Mouse (Mus musculus) forebrain, embryonic 11.5 days (tissue): Measurements from ENCODE around the gene Gpbp1. TPM values are rescaled to one million over a fixed set of nuclear protein-coding genes. Genes with fewer than 3 reads are reported as not detected.

Experiments
- ATAC-seq: fragments of 200-750 bp; cut with Nextera tagmentation; replicated peaks from 2 replicates; pipeline ENCODE4 v1.8.0; 2017; ENCODE audit warnings: moderate TSS enrichment; ENCODE audit not compliant: low FRiP score
- DNase-seq: peaks from one replicate; pipeline ENCODE4 v3.0.0-alpha.2; 2017; ENCODE audit warnings: low spot score
- H3K27ac ChIP-seq: fragments of 300-500 bp; sonication (generic); 2 replicates; pipeline ENCODE4 v1.5.1; 2014; ENCODE audit warnings: low read depth, low read length
- H3K27me3 ChIP-seq: fragments of 300-500 bp; sonication (generic); 2 replicates; pipeline ENCODE4 v1.6.1; 2014; ENCODE audit warnings: mild to moderate bottlenecking, low read length, mixed read lengths; ENCODE audit not compliant: control insufficient read depth, insufficient read depth
- H3K36me3 ChIP-seq: fragments of 300-500 bp; sonication (generic); 2 replicates; pipeline ENCODE4 v1.6.1; 2014; ENCODE audit warnings: mild to moderate bottlenecking, low read length, moderate library complexity, mixed read lengths; ENCODE audit not compliant: control insufficient read depth, insufficient read depth
- H3K4me1 ChIP-seq: fragments of 300-500 bp; sonication (generic); replicated peaks from 2 replicates; pipeline ENCODE4 v1.6.1; 2014; ENCODE audit warnings: low read length, mixed read lengths; ENCODE audit not compliant: control insufficient read depth, insufficient read depth
- H3K4me2 ChIP-seq: fragments of 300-500 bp; sonication (generic); 2 replicates; pipeline ENCODE4 v1.6.1; 2014; ENCODE audit warnings: low read depth, mild to moderate bottlenecking, low read length, moderate library complexity, mixed read lengths; ENCODE audit not compliant: severe bottlenecking
- H3K4me3 ChIP-seq: fragments of 300-500 bp; sonication (generic); 2 replicates; pipeline ENCODE4 v1.5.1; 2014; ENCODE audit warnings: low read depth, low read length
- H3K9ac ChIP-seq: fragments of 300-500 bp; sonication (generic); 2 replicates; pipeline ENCODE4 v1.6.1; 2014; ENCODE audit warnings: low read length
- H3K9me3 ChIP-seq: fragments of 300-500 bp; sonication (generic); 2 replicates; pipeline ENCODE4 v1.6.1; 2016; ENCODE audit warnings: low read length, mixed read lengths; ENCODE audit not compliant: control insufficient read depth
- WGBS: fragments of 180-500 bp; shearing (Covaris S2); extraction: QIAGEN DNeasy Blood & Tissue Kit; methylation state at CpG from one replicate; pipeline ENCODE4 v1.1.7; 2014; 5-methylcytosine and 5-hydroxymethylcytosine counted together
- polyA plus RNA-seq: library from polyadenylated mRNA; unstranded; fragments of >200 nt; fragmentation: Nextera tagmentation; extraction: Ambion mirVana; gene quantifications from 2 replicates; pipeline ENCODE4 v1.2.1, GENCODE M21; 2014

Gpbp1 gene
- polyA plus RNA-seq, 1 experiment from 2014 or later = 132 TPM

- no peak for ATAC-seq
- H3K36me3 ChIP-seq = no peaks in the 10 kb centered on the region
- H3K4me3 ChIP-seq = no peak overlapping the region
- 81% methylated on average over 4 of the region's 4 CpGs for WGBS
- H3K4me1 ChIP-seq = no peaks in the 10 kb centered on the region
- no peaks in the 10 kb centered on the region for H3K27me3 ChIP-seq
- no peak overlapping the region for H3K9ac ChIP-seq
- no peak for DNase-seq
- no peak overlapping the region for H3K27ac ChIP-seq
- H3K4me2 ChIP-seq = no peak overlapping the region
- H3K9me3 ChIP-seq = no peaks in the 10 kb centered on the region
Measured at GRCm38 (mm10) chr13:111394904-111395303, 95.0 kb downstream of the Gpbp1 start.

- no peak overlapping the region for H3K4me2 ChIP-seq
- no peak for DNase-seq
- H3K36me3 ChIP-seq = no peaks in the 10 kb centered on the region
- no peak overlapping the region for H3K9ac ChIP-seq
- no peaks in the 10 kb centered on the region for H3K4me1 ChIP-seq
- ATAC-seq = no peak
- no peak overlapping the region for H3K27ac ChIP-seq
- no peaks in the 10 kb centered on the region for H3K9me3 ChIP-seq
- H3K4me3 ChIP-seq = no peak overlapping the region
- 90% methylated on average over 8 of the region's 8 CpGs for WGBS
- H3K27me3 ChIP-seq = no peaks in the 10 kb centered on the region
Measured at GRCm38 (mm10) chr13:111394341-111394740, 95.6 kb downstream of the Gpbp1 start.

DNA sequence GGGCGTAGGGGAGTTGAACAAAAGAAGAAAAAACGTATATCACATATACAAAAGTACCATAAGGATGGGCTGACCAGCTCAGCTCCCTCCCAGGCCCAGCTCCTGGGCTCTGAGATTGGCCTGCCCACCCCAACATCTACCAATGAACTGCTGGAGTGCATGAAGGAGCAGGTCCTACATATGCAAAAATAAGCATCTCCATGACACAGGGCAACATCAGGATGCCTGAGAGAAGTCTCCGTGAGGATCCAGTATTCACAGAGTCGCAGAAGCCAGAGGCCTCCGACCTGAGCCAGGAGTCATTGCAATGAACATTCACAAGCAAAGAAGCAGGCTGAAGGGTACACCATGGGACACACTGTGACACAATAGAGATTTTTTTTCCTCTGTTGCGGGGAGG is 96.5 kb downstream of the Gpbp1 start:
- no peak for ATAC-seq
- no peaks in the 10 kb centered on the region for H3K27me3 ChIP-seq
- DNase-seq = no peak

DNA sequence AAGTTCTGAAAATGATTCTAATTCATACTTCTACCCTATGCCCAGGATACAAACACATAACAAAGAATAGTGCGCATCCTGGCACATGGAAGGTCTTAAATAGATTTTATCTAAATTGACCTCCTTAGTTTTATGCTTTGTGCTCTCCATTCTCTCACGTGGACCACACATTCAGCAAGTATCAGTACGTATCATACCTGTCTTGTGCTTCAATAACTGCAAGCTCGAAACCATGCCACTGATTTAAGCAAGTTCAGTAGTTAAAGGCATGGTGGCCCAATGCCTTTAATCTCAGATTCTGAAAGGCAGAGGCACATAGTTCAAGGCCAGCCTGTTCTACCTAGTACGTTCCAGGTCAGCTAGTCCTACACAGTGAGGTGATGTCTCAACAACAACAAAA is 98.5 kb downstream of the Gpbp1 start:
- H3K9me3 ChIP-seq = no peaks in the 10 kb centered on the region
- H3K4me1 ChIP-seq = no peaks in the 10 kb centered on the region
- H3K4me2 ChIP-seq = no peak overlapping the region
- DNase-seq (no peak), ATAC-seq (no peak)
- WGBS = 87% methylated on average over 5 of the region's 5 CpGs
- H3K27me3 ChIP-seq = no peaks in the 10 kb centered on the region
- no peak overlapping the region for H3K27ac ChIP-seq
- no peak overlapping the region for H3K9ac ChIP-seq
- H3K36me3 ChIP-seq = no peaks in the 10 kb centered on the region
- no peak overlapping the region for H3K4me3 ChIP-seq

More for the DNA sequence above, 96.5 kb downstream of the Gpbp1 start:
- Histone ChIP-seq H3K27ac (no peak overlapping the region), H3K4me3 (no peak overlapping the region), H3K4me2 (no peak overlapping the region), H3K36me3 (no peaks in the 10 kb centered on the region), H3K4me1 (no peaks in the 10 kb centered on the region), H3K9ac (no peak overlapping the region), H3K9me3 (no peaks in the 10 kb centered on the region)
- 66% methylated on average over 6 of the region's 6 CpGs for WGBS

DNA sequence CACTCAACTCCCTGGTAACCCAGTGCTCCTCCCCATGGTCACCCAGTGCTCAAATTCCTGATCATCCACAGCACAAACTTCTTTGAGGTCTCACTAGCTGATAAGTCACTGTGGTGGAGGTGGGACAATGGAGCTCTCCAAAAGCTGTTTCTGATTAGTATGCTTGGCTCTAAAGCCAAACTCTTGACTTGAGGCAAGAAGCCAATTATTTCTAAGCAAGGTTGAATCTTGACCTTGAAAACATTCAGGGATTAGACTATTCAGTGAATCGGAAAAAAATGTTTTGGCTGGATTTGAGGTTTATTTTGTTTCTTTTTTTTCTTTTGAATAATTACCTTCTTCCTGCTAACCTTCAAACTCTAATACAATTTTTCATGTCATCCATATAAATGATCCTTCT is 98.9 kb downstream of the Gpbp1 start:
- Histone ChIP-seq H3K4me1 (no peaks in the 10 kb centered on the region), H3K4me3 (no peak overlapping the region), H3K9ac (no peak overlapping the region), H3K4me2 (no peak overlapping the region), H3K36me3 (no peaks in the 10 kb centered on the region), H3K9me3 (no peaks in the 10 kb centered on the region), H3K27me3 (no peaks in the 10 kb centered on the region), H3K27ac (no peak overlapping the region)
- no peak for ATAC-seq
- WGBS = 86% methylated on average over 1 of the region's 1 CpGs
- no peak for DNase-seq

GRCm38 (mm10) chr13:111384011-111384985 is 105.6 kb downstream of the Gpbp1 start:
- no peak for DNase-seq
- 91% methylated on average over 12 of the region's 12 CpGs for WGBS
- no peak overlapping the region for H3K9ac ChIP-seq
- no peaks in the 10 kb centered on the region for H3K27me3 ChIP-seq
- H3K4me2 ChIP-seq = no peak overlapping the region
- no peak overlapping the region for H3K27ac ChIP-seq
- H3K36me3 ChIP-seq = no peaks in the 10 kb centered on the region
- no peak for ATAC-seq
- no peaks in the 10 kb centered on the region for H3K4me1 ChIP-seq
- H3K4me3 ChIP-seq = no peak overlapping the region
- no peaks in the 10 kb centered on the region for H3K9me3 ChIP-seq

Other genes starting within 250 kb of the Gpbp1 start
- not detected in 2 replicates for gene Actbl2, start 235.1 kb downstream of the Gpbp1 start, polyA plus RNA-seq
- gene Gm49496, start 59.8 kb upstream of the Gpbp1 start, polyA plus RNA-seq = not detected in 2 replicates
- gene Gm10198, start 102.7 kb upstream of the Gpbp1 start, polyA plus RNA-seq = not detected in 2 replicates
- gene Mier3, start 190.9 kb upstream of the Gpbp1 start, polyA plus RNA-seq = 22.8 and 25.3 TPM in 2 replicates